Mouse (Mus musculus) bone marrow macrophage, adult 2 months (primary cell): ENCODE measurements around the gene Blm. TPM values are rescaled to one million over a fixed set of nuclear protein-coding genes. Genes with fewer than 3 reads are reported as not detected.

Experiments
- H3K27ac ChIP-seq: 2 replicates; pipeline ENCODE4 v1.5.1; 2012; ENCODE audit warnings: low read depth, low read length; ENCODE audit not compliant: insufficient read depth
- H3K4me1 ChIP-seq: 2 replicates; pipeline ENCODE4 v1.6.1; 2012; ENCODE audit warnings: low read length; ENCODE audit not compliant: control insufficient read depth, insufficient read depth
- H3K4me3 ChIP-seq: 2 replicates; pipeline ENCODE4 v1.5.1; 2012; ENCODE audit warnings: mild to moderate bottlenecking, low read length, moderate library complexity; ENCODE audit not compliant: insufficient read depth
- CTCF ChIP-seq: IDR thresholded peaks from 2 replicates; pipeline ENCODE4 v1.5.1; 2012; ENCODE audit warnings: low read depth, mild to moderate bottlenecking, low read length, moderate library complexity
- POLR2A ChIP-seq: IDR thresholded peaks from 2 replicates; pipeline ENCODE4 v1.6.1; 2012; ENCODE audit warnings: mild to moderate bottlenecking, low read depth, low read length, borderline replicate concordance
- polyA plus RNA-seq: library from polyadenylated mRNA; stranded (reverse); fragments of >200 nt; gene quantifications from 2 replicates; pipeline ENCODE4 v1.2.4, GENCODE M21; 2012; ENCODE audit not compliant: missing spikeins, insufficient read depth, insufficient read length

Blm gene
- polyA plus RNA-seq, 1 experiment = 13.6 TPM

DNA sequence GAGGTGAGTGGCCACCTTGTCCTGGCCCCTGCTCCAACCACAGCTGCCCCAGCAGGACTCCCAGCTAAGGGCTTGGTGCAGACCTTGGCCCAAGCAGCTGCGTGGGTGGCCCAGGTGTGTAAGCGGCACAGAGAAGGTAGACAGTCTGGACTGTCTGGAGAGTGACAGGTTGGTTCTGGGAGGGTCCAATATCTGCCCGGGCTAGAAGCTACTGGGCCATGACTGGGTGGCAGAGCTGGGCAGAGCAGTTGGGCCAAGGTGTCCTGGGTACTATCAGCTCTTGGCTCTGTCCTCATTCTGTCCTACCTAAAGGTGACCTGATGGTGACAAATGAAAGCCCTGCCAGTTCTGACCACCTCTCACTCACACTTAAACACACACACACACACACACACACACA, 91.8 kb downstream of the Blm start:
- Histone ChIP-seq H3K4me1 (peaks cover 24% of the 10 kb centered on the region), H3K27ac (no peak overlapping the region), H3K4me3 (no peak overlapping the region)
- TF ChIP-seq POLR2A (no peak), CTCF (no peak)

DNA sequence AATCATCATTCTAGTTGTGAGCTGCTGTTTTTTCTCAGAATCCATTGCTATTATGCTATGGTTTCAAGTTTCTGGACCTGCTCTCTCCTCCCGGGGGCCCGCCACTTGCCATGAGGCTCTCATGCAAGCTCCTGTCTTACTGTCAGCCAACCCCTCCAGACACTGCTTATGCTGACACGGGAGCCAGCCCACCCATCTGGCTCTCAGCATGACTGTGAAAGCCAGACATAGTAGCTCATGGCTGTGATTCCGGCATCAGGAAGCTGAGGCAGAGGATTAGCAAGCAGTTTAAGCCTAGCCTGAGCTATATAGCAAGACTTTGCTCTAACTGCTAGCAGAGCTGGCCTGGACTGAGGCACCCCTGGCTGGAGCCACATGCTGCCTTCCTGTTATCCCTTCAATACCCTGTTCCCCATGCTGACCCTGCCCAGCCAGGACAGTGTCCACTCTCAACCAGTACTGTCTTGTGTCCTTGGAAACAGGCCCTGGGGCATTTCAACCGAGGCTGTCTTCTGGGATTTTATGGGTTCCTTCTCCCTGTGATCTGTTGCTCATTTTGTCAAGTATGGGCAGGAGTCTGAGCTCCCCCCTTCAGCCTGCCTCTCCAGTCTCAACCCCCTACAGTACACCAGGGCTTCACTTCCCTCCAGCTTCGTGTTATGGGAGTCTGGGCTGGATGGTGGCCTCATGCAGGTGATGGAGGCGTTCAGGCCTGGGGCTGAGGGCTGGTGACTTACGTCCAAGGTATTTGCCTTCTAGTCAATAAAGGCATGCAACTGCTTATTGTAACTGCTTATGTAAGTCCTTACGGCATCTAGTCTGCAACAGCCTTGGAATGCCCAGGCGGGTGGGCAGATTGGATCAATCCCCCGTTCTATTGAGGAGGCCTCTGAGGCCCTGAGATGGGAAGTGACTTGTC, 92.7 kb downstream of the Blm start:
- no peak for TF ChIP-seq POLR2A
- no peak for TF ChIP-seq CTCF
- H3K4me3 ChIP-seq = no peak overlapping the region
- H3K27ac ChIP-seq = no peak overlapping the region
- peaks cover 27% of the 10 kb centered on the region for H3K4me1 ChIP-seq

DNA sequence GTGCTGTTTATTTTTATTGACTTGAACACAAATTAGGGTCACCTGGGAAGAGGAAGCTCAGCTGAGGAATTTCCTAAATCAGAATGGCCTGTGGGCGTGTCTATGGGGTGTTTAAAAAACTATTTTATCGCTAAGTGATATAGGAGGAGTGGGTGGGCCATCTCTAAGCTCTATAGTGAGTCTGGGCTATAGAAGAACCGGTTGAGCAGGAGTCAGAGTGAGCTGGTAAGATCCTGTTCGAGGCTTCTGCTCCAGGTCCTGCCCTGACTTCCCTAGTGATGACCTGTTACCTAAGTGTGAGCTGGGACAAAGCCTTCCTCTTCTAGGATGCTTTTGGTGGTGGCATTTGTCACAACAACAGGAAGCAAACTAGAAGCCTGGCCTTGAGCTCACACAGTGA, 94.2 kb downstream of the Blm start:
- Histone ChIP-seq H3K4me3 (no peak overlapping the region), H3K27ac (no peak overlapping the region), H3K4me1 (peaks cover 30% of the 10 kb centered on the region)
- TF ChIP-seq POLR2A = no peak
- TF ChIP-seq CTCF = no peak

DNA sequence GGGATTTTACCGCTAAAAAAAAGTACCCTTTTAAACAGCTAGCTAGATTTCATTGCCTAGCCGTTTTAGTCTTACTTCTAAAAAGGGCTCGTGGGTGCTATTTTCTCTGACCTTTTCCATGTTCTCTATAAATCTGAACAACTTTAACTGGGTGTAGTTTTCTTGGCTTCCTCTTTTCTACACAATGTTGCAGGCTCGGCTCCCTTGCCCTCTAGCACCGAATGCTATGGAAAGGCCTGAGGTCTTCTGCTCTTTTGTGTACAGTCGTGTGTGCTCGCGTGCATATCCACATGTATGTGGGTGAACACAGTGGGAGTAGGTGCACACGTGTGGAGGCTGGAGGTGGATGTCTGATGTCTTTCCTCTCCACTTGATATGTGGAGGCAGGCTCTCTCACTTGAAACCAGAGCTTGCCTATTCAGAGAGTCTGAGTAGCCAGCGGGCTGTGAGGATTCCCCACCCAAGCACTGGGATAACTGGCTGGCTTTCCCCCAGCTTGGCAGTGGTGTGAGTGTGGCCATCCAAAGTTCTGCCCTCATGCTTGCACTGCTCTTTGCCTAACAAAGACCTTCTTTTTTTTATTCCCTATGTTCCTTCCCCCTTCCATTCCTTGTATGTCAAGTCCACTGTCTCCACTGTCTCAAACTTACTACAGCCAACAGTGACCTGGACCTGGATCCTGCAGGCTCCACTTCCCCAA, 95.0 kb downstream of the Blm start:
- TF ChIP-seq CTCF = no peak
- no peak for TF ChIP-seq POLR2A
- Histone ChIP-seq H3K4me1 (peaks cover 34% of the 10 kb centered on the region), H3K27ac (peak overlapping the region; percentile 62)

DNA sequence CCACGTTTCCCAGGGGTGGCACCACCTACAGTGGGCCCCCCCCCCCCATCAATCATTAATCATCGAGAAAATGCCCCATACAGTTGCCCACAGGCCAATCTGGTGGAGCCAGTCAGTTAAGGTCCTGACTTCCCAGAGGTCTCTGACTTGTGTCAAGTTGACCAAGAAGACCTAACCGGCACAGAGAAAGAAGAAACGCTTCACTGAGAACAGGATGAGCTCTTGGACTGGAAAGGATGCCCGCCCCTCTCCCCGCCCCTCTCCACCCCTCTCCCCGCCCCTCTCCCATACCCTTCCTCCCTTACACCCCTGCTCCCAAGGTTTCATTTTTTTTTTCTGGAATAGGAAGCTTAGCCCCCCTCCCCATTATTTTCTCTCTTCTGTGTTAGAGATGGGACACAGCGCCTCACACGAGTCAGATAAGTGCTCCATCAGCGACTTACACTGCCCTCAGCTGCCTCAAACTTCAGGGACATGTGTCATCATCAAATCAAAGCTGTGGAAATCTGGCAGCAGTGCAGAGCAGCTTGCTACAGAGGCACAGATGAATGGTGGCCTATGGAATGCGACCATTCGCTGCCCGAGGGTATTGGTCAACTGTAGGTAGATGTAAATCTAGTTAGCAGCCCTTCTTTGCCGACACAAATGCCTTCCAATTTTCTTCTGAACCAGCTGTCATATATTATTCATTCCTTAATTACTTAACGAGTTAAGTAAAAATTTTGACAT, 95.7 kb downstream of the Blm start:
- Histone ChIP-seq H3K4me3 (no peak overlapping the region), H3K4me1 (peaks cover 34% of the 10 kb centered on the region), H3K27ac (peak overlapping the region; percentile 37)
- no peak for TF ChIP-seq CTCF

More for the DNA sequence above, 95.0 kb downstream of the Blm start:
- H3K4me3 ChIP-seq = no peak overlapping the region

DNA sequence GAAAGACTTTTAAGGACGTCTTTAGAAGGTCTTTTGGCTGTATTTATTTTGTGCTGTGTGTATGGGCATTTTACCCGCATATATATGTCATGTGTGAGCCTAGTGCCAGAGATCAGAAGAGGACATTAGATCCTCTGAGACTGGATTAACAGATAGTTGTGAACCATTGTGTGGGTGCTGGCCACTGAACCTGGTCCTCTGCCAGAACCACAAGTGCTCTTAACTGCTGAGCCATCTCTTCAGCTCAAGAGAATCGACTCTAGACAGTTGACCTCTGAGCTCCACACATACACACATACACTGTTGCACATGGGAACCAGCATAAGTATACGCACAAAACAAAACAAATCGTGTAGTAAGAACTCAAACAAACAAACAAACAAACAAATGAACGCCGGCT, 98.3 kb downstream of the Blm start:
- H3K4me1 ChIP-seq = peaks cover 34% of the 10 kb centered on the region
- no peak for TF ChIP-seq POLR2A
- no peak for TF ChIP-seq CTCF
- no peak overlapping the region for H3K4me3 ChIP-seq
- no peak overlapping the region for H3K27ac ChIP-seq

DNA sequence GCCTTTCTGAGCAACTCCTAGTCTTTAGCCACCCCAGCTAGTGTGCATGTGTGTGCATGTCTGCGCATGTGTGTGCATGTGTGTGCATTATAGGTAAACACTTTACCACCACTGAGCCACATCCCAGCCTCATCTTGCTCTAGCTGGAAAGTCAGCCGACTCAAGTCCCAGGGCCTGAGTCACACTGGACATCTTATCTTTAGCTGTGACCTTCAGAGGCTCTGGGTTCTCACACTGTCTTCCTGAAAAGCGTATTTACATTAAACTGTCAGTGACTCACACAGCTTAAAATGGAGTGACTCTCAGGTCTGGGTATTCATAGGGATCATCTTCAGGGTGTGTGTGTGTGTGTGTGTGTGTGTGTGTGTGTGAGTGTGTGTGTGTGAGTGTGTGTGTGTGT, 99.3 kb downstream of the Blm start:
- TF ChIP-seq CTCF (no peak), POLR2A (no peak)
- peaks cover 27% of the 10 kb centered on the region for H3K4me1 ChIP-seq
- H3K27ac ChIP-seq = no peak overlapping the region
- no peak overlapping the region for H3K4me3 ChIP-seq

DNA sequence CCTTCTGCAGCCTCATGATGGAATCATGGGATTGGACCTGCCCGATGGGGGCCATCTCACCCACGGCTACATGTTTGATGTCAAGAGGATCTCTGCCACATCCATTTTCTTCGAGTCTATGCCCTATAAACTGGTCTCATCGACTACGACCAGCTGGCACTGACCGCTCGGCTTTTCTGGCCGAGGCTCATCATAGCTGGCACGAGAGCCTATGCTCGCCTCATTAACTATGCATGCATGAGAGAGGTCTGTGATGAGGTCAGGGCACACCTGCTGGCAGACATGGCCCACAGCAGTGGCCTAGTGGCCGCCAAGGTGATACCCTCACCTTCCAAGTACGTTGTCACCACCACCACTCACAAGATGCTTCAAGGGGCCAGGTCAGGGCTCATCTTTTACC, 105.3 kb downstream of the Blm start:
- H3K4me3 ChIP-seq = no peak overlapping the region
- peaks cover 28% of the 10 kb centered on the region for H3K4me1 ChIP-seq
- no peak overlapping the region for H3K27ac ChIP-seq
- no peak for TF ChIP-seq CTCF
- TF ChIP-seq POLR2A = no peak

DNA sequence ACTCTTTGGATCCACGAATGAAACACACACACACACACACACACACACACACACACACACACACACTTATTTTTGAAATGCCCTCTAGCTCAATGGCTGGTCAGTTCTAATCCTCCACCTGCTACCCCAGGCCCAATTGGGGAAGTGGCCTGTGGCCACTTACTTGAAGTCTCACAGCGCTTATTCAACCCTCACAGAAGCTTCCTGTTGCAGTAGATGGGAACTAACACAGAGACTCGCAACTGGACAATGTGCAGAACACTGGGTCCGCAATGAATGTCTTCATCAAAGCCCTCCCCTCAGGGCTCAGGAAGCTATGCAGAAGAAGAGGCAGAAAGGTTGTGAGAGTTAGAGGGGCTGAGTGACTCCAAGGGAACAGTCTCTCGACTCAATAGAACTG, 107.2 kb downstream of the Blm start:
- Histone ChIP-seq H3K4me1 (peaks cover 28% of the 10 kb centered on the region), H3K27ac (peak overlapping the region; percentile 96), H3K4me3 (no peak overlapping the region)
- TF ChIP-seq CTCF (no peak), POLR2A (no peak)
